Mouse (Mus musculus) heart, embryonic 16.5 days (tissue): ENCODE data around the gene Aars. TPM values are rescaled to one million over a fixed set of nuclear protein-coding genes. Genes with fewer than 3 reads are reported as not detected.
"Not testable (repeated sequence)": the region's sequence is repeated elsewhere in the genome, so short reads cannot be mapped to it uniquely, and the experiment has no call there.

Source experiments
- ATAC-seq: fragments of 200-750 bp; cut with Nextera tagmentation; replicated peaks from 2 replicates; pipeline ENCODE4 v1.8.0; 2017; ENCODE audit warnings: moderate number of reproducible peaks; ENCODE audit not compliant: insufficient read depth, low FRiP score; ENCODE audit errors: extremely low read depth
- H3K27ac ChIP-seq: fragments of 300-500 bp; sonication (generic); 2 replicates; pipeline ENCODE4 v1.5.1; 2014; ENCODE audit warnings: mild to moderate bottlenecking, low read length, control low read depth, moderate library complexity
- H3K27me3 ChIP-seq: fragments of 300-500 bp; sonication (generic); 2 replicates; pipeline ENCODE4 v1.6.1; 2014; ENCODE audit warnings: low read length, mixed read lengths; ENCODE audit not compliant: control insufficient read depth, insufficient read depth
- H3K36me3 ChIP-seq: fragments of 300-500 bp; sonication (generic); 2 replicates; pipeline ENCODE4 v1.6.1; 2014; ENCODE audit not compliant: control insufficient read depth, insufficient read depth
- H3K4me1 ChIP-seq: fragments of 300-500 bp; sonication (generic); 2 replicates; pipeline ENCODE4 v1.6.1; 2014; ENCODE audit warnings: low read length, mixed read lengths; ENCODE audit not compliant: control insufficient read depth, insufficient read depth
- H3K4me2 ChIP-seq: fragments of 300-500 bp; sonication (generic); 2 replicates; pipeline ENCODE4 v1.6.1; 2014; ENCODE audit warnings: low read depth, mild to moderate bottlenecking, control low read depth, low read length
- H3K4me3 ChIP-seq: fragments of 300-500 bp; sonication (generic); 2 replicates; pipeline ENCODE4 v1.5.1; 2014; ENCODE audit warnings: mild to moderate bottlenecking, control low read depth, low read length
- H3K9ac ChIP-seq: fragments of 300-500 bp; sonication (generic); 2 replicates; pipeline ENCODE4 v1.6.1; 2014; ENCODE audit warnings: low read length, control low read depth
- H3K9me3 ChIP-seq: fragments of 300-500 bp; sonication (generic); replicated peaks from 2 replicates; pipeline ENCODE4 v1.6.1; 2016; ENCODE audit warnings: low read length; ENCODE audit not compliant: control insufficient read depth
- WGBS: fragments of 180-500 bp; shearing (Covaris S2); extraction: QIAGEN DNeasy Blood & Tissue Kit; methylation state at CpG from one replicate; pipeline ENCODE4 v1.1.7; 2014; 5-methylcytosine and 5-hydroxymethylcytosine counted together
- polyA plus RNA-seq: library from polyadenylated mRNA; unstranded; fragments of >200 nt; fragmentation: Nextera tagmentation; extraction: Ambion mirVana; gene quantifications from 2 replicates; pipeline ENCODE4 v1.2.1, GENCODE M21; 2015

The Aars gene
- polyA plus RNA-seq = 35.3 and 35.5 TPM in 2 replicates

- 95% methylated on average over 7 of the region's 7 CpGs for WGBS
- H3K27ac ChIP-seq = peak within 1 kb of the TSS; percentile 61
These were observed at the start of gene Aars for GRCm38 (mm10) chr8:111032916-111033315. TSS of gene Aars (plus strand) at chr8:111033144.

GRCm38 (mm10) chr8:110987805-110988744, 44.9 kb upstream of the Aars start:
- Histone ChIP-seq H3K4me1 (no peaks in the 10 kb centered on the region), H3K4me2 (no peak overlapping the region), H3K9ac (no peak overlapping the region), H3K9me3 (no peaks in the 10 kb centered on the region), H3K36me3 (peaks cover 80% of the 10 kb centered on the region), H3K27me3 (no peaks in the 10 kb centered on the region), H3K4me3 (no peak overlapping the region), H3K27ac (peak overlapping the region; percentile 46)
- no peak for ATAC-seq
- 75% methylated on average over 8 of the region's 8 CpGs for WGBS

More at GRCm38 (mm10) chr8:111032916-111033315, at the start of gene Aars:
- H3K27me3 ChIP-seq = peaks cover 4% of the 10 kb centered on the region; the same call in 1 of the 2 replicates
- H3K9ac ChIP-seq = peak within 1 kb of the TSS; percentile 77
- H3K36me3 ChIP-seq = peaks cover 10% of the 10 kb centered on the region
- H3K4me3 ChIP-seq = peak within 1 kb of the TSS; percentile 96
- ATAC-seq = no peak
- H3K4me1 ChIP-seq = peaks cover 8% of the 10 kb centered on the region
- no peaks in the 10 kb centered on the region for H3K9me3 ChIP-seq
- H3K4me2 ChIP-seq = peak within 1 kb of the TSS; percentile 82

GRCm38 (mm10) chr8:110990017-110990416, 42.9 kb upstream of the Aars start:
- 80% methylated on average over 9 of the region's 9 CpGs for WGBS
- Histone ChIP-seq H3K4me3 (no peak overlapping the region), H3K9me3 (no peaks in the 10 kb centered on the region), H3K4me1 (no peaks in the 10 kb centered on the region), H3K27me3 (no peaks in the 10 kb centered on the region), H3K36me3 (peaks cover 67% of the 10 kb centered on the region), H3K4me2 (no peak overlapping the region), H3K9ac (no peak overlapping the region), H3K27ac (no peak overlapping the region)
- ATAC-seq = no peak

GRCm38 (mm10) chr8:110996641-110997430, 36.1 kb upstream of the Aars start:
- Histone ChIP-seq H3K9ac (peak overlapping the region; percentile 91), H3K27me3 (no peaks in the 10 kb centered on the region), H3K9me3 (no peaks in the 10 kb centered on the region), H3K36me3 (peaks cover 15% of the 10 kb centered on the region), H3K27ac (peak overlapping the region; percentile 86), H3K4me3 (peak overlapping the region; percentile 90), H3K4me1 (peaks cover 10% of the 10 kb centered on the region), H3K4me2 (peak overlapping the region; percentile 64)
- WGBS = 34% methylated on average over 16 of the region's 16 CpGs
- no peak for ATAC-seq

- peak within 1 kb of the TSS; percentile 86 for H3K27ac ChIP-seq
- WGBS = 4% methylated on average over 58 of the region's 58 CpGs
These were observed 35.1 kb upstream of the Aars start, which contains the start of gene Ddx19a for GRCm38 (mm10) chr8:110997547-110998531. TSS of gene Ddx19a (minus strand) at chr8:110997800.

GRCm38 (mm10) chr8:111010230-111010991, 22.5 kb upstream of the Aars start:
- H3K36me3 ChIP-seq = peaks cover 18% of the 10 kb centered on the region
- H3K9ac ChIP-seq, H3K4me1 ChIP-seq, H3K4me2 ChIP-seq, H3K4me3 ChIP-seq, H3K9me3 ChIP-seq, H3K27ac ChIP-seq, ATAC-seq, H3K27me3 ChIP-seq: not testable (repeated sequence)
- WGBS = 83% methylated on average over 8 of the region's 10 CpGs

More at GRCm38 (mm10) chr8:110997547-110998531, 35.1 kb upstream of the Aars start, which contains the start of gene Ddx19a:
- Histone ChIP-seq H3K27me3 (no peaks in the 10 kb centered on the region), H3K9me3 (no peaks in the 10 kb centered on the region), H3K9ac (peak within 1 kb of the TSS; percentile 91), H3K4me2 (peak within 1 kb of the TSS; percentile 64), H3K36me3 (peaks cover 6% of the 10 kb centered on the region), H3K4me1 (peaks cover 10% of the 10 kb centered on the region), H3K4me3 (peak within 1 kb of the TSS; percentile 90)
- peak; percentile 90 for ATAC-seq

- H3K36me3 ChIP-seq, H3K27me3 ChIP-seq, H3K9me3 ChIP-seq, H3K27ac ChIP-seq, ATAC-seq, H3K4me2 ChIP-seq, H3K4me3 ChIP-seq, H3K4me1 ChIP-seq, H3K9ac ChIP-seq: not testable (repeated sequence)
- WGBS = 89% methylated on average over 1 of the region's 2 CpGs
These were observed 6.3 kb upstream of the Aars start for GRCm38 (mm10) chr8:111026609-111027008.
